Mouse (Mus musculus) layer of hippocampus, postnatal 36 days (tissue): Measurements from ENCODE around the gene Gm21992. TPM values are rescaled to one million over a fixed set of nuclear protein-coding genes. Genes with fewer than 3 reads are reported as not detected.

Experiments
- DNase-seq, 2 experiments: peaks; one replicate each; pipeline ENCODE4 v3.0.0; 2022
- total RNA-seq, 2 experiments: library from RNA; stranded (reverse); gene quantifications; 2 replicates each; pipeline ENCODE4 v1.2.3; 2021

The Gm21992 gene
- total RNA-seq, 2 experiments from 2014 or later = 17.3 to 19.8 TPM

DNA sequence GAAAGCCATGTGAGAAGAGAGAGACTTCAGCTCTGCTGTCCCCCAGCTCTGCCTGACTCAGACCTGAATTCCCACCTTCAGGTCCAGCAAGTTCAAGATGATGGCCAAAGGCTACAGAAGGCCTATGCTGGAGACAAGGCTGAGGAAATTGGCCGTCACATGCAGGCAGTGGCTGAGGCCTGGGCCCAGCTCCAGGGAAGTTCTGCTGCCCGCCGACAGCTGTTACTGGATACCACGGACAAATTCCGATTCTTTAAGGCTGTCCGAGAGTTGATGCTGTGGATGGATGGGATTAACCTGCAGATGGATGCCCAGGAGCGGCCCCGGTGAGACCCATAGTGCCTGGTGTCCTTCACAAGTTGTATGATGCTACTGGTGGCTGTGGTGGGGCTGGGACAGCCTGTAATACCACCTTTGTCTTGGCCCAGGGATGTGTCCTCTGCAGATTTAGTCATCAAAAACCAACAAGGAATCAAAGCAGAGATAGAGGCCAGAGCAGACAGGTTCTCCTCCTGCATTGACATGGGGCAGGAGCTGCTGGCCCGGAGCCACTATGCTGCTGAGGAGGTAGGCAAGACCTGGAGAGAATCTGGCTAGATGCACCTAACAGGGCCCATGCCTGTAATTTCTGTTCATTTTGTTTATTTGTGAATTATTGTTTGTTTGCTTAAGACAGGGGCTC, 63.6 kb downstream of the Gm21992 start:
- DNase-seq = no peak

DNA sequence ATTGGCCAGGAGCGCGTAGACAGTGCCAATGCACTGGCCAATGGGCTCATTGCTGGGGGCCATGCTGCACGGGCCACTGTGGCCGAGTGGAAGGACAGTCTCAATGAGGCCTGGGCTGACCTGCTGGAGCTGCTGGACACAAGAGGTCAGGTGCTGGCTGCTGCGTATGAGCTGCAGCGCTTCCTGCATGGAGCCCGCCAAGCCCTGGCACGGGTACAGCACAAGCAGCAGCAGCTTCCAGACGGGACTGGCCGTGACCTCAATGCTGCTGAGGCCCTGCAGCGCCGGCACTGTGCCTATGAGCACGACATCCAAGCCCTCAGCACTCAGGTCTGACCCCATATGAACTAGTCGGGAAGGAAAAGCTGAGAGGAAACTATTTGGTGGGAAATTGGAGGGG, 64.8 kb downstream of the Gm21992 start:
- no peak for DNase-seq

DNA sequence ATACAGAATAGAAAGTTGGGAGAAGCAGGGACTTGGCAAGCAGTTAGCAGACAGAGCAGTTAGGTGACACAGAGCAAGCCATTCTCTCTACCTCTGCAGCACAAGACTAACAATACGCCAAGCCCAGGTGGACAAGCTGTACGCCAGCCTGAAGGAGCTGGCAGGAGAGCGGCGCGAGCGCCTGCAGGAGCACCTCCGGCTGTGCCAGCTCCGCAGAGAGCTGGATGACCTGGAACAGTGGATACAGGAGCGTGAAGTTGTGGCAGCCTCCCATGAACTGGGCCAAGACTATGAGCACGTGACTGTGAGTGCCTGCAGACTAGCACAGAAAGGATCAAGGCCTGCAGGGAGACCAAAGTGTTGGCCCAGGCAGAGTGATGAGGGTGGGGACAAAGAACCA, 65.7 kb downstream of the Gm21992 start:
- DNase-seq = no peak

DNA sequence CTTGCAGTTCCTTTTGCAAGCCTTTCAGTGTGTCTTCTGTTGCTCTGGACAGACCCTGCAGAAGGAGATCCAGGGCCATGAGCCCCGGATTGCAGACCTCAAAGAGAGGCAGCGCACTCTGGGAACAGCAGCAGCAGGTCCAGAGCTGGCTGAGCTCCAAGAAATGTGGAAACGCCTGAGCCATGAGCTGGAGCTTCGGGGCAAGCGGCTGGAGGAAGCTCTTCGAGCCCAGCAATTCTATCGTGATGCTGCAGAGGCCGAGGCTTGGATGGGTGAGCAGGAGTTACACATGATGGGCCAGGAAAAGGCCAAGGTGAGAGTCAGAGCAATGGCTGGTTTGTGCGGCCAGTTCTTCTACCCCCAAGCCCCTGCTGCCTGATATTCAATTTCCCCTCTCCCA, 66.4 kb downstream of the Gm21992 start:
- no peak for DNase-seq

DNA sequence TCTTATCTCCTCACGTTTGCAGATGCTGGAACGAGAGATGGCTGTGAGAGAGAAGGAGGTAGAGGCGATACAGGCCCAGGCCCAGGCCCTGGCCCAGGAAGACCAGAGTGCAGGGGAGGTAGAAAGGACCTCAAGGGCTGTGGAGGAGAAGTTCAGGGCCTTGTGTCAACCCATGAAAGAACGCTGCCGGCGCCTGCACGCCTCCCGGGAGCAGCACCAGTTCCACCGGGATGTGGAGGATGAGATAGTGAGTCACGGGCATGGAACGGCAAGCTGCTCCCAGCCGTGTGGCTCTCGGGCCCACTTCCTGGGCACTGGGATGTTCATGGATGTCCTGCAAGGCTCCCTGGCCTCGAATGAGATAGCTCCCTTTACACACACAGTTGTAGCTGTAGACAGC, 67.4 kb downstream of the Gm21992 start:
- no peak for DNase-seq

DNA sequence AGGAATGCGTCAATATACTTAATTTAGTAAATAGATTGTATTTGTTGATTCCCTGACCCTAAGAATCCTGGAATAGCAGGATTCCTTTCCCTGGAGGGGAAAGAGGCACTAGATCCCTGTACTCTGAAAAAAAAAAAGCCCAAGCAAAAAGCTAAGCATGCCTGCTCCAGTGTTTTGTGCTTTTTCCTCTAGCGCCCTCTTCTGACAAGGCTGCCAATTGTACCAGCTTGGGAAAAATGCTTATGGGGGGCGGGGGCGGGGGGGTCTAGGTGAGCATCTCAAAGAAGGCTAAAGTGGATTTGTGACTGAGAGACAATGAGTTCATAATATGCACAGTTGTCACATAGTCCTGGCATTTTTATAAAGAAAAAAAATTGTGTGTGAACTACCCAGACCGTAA, 67.9 kb downstream of the Gm21992 start:
- no peak for DNase-seq

DNA sequence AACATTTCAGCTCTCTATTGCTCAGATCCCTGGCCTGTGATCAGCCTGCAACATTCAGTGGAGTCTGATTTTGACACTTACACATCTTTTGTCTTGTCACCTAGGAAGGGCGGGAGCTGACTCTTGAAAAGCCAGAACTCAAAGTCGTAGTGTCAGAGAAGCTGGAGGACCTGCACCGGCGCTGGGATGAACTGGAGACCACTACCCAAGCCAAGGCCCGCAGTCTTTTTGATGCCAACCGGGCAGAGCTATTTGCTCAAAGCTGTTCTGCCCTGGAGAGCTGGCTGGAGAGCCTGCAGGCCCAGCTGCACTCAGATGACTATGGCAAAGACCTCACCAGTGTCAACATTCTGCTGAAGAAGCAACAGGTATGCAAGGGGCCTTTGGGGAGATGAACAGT, 69.2 kb downstream of the Gm21992 start:
- no peak for DNase-seq

DNA sequence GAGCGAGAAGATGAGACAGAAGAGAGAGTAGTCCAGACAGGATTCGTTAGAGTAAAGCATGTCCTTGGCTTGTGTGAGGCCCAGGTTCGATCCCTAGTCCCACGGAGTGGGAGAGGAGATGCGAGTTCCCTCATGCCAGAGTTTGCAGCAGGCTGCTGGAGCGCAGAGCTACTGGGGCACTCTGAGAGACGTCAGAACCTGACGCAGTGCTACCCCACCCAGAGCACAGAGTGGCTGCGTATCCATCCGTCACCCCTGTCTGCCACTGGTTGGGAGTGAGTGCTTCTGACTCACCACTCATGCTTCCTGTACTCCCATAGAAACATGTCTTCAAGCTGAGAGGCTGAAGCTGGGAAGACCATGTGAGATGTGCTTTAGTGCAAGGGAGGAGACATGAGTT, 69.9 kb downstream of the Gm21992 start:
- DNase-seq = no peak

DNA sequence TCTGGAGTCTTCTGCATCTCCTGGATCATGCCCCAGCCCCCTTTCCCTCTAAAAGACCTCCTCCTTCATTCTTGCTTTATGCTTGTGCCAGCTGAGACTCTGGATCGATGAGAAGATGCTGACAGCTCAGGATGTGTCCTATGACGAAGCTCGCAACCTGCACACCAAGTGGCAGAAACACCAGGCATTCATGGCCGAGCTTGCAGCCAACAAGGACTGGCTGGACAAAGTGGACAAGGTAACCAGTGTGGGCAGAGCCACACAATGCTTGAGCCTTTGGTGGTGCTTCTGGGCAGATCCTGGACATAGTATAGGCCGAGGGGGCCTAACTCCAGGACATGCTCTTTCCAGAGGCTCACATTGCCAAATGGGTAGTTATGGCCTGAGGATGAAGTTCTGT, 71.7 kb downstream of the Gm21992 start:
- DNase-seq = no peak

DNA sequence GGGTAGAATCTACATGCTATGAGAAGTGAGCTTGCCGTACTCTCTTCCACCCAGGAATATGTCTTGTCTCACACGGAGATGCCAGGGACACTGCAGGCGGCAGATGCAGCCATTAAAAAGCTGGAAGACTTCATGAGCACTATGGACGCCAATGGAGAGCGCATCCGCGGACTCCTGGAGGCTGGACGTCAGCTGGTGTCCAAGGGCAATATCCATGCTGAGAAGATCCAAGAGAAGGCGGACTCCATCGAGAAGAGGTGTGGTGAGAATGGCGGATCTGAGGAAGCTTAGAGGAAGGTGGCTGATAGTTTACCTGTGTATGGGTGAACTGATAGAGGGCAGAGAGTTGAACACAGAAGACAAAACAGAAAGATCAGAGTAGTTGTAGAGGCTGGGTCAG, 72.4 kb downstream of the Gm21992 start:
- no peak for DNase-seq

DNA sequence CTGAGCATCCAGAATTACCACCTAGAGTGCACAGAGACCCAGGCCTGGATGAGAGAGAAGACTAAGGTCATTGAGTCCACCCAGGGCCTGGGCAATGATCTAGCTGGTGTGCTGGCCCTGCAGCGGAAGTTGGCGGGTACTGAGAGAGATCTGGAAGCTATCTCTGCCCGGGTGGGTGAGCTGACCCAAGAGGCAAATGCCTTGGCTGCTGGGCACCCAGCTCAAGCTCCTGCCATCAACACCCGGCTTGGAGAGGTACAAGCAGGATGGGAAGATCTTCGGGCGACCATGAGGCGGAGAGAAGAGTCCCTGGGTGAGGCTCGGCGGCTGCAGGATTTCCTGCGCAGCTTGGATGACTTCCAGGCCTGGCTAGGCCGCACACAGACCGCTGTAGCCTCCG, 73.5 kb downstream of the Gm21992 start:
- DNase-seq = no peak

DNA sequence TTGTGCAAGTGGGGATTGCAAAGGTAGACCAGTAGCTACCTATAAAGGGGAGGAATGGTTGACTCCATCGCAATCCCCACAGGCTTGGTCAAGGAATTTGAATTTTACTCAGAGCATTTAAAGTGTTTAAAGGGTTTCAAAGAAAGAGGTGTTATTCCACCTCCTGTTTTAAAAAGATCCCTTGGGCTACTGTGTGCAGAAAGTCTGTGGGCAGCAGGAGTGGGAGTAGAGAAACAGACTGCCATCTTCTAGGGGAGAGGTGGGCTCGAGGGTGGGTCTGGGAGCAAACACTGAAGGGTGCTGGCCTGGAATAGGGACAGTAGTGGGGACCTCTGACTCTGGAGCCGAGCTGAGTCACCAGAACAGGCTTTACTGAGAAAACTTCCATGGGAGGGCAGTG, 78.4 kb downstream of the Gm21992 start:
- no peak for DNase-seq

DNA sequence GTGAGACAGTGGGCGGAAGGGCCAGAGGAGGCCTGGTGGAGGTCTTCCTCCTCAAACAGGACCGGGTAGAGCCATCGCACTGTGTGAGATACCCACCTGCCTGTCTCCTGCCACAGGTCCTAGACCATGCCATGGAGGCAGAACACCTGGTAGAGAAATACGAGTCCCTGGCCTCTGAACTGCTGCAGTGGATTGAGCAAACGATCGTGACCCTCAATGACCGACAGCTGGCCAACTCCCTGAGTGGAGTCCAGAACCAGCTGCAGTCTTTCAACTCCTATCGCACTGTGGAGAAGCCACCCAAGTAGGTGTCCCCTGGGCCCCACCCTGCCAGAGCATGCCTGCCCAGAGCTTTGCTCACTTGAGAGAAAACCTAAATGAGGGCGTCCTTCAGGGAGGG, 82.2 kb downstream of the Gm21992 start:
- DNase-seq = no peak

DNA sequence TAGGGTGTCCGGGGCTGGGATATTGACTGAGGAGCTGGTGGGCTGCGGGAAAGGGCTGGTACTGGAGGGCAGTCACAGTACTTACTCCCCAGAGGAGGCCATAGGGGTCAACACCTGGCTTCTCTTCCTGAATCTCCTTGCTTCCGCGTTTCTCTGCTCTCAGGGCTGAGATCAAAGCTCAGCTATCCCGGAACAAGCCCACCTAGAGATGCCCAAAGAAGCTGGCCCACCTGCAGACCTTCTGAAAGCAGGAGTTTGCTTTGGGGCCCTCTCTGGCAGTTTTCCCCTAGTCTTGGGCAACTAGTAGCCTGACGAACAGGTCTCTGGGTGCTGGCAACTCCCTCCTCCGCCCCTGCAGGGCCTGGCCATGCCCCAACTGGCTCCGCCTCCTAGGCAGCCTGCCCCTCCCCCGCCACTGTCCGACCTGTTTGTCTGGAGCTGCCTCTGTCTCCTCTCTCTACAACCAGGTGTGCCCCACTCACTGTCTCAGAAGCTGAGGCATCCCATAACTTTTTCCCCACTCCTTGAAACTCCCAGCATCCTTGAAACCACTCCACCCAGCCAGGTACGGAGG, 90.7 kb downstream of the Gm21992 start:
- no peak for DNase-seq

DNA sequence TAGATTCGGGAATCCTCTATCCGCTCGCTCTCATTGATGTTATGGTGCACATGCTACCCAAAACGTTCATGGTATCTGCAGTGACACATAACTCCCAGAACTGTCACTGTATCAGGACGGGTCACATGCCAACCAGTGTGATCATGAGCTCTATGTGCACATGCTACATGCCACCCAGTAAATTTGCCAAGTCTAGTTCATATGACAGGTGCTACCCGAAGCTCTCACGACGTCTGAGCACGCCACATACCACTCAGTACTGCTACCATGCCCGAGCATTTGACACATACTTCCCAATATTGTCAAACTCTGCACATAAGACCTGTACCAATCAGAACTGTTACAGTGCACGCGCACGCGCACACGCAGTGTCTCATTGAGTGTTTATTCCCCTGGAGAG, 91.3 kb downstream of the Gm21992 start:
- DNase-seq = no peak

DNA sequence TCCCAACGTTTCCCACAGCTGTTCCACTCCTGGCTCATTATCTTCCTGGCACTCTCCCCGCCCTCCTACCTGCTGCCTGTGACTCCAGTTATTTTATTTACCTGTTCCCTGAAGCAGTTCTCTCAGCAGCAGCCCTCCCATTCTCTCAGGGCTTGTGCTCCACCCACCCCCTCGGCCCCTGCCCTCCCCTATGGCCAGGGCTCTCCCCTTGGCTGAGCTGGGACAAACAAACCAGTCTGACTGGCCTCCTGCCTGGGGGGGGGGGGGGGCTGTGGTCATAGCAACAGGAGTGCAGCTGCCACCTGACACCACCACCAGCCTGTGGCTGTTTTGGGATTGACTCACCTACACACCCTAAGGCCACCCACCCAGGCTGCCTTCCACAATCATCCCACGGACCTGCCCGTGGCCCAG, 92.1 kb downstream of the Gm21992 start:
- no peak for DNase-seq

DNA sequence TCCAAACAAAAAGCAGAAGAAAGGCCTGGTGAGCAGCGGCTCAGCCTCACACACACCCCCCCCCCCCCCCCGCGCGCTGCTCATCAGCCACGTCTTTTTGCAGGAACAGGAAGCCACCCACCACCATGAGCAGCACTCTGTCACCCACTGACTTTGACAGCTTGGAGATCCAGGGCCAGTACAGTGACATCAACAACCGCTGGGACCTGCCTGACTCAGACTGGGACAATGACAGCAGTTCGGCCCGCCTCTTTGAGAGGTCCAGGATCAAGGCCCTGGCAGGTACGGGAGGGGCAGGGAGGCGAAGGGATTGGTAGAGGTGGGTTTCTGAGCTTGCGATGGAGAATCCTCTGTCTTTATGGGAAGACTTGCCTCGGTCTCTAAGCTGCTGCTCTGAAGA, 92.7 kb downstream of the Gm21992 start:
- no peak for DNase-seq

DNA sequence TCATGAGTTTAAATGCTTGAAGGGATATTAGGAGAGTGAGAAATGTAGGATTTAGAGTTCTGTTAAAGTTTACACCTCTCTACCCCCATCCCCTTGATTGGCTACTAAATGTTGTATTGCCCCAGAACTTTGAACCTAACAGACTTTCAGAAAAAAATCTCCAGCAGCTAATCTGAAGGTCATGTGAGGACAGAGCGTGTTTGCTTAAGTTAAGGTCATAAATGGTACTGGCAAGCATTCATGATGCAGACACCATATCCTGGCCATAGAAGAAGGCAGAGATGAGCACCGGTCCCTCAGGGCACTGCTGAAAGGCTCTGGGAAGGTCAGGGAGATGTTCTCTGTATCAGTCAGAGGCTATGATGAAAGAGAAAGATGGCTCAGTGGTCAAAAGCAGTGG, 94.1 kb downstream of the Gm21992 start:
- DNase-seq = no peak

DNA sequence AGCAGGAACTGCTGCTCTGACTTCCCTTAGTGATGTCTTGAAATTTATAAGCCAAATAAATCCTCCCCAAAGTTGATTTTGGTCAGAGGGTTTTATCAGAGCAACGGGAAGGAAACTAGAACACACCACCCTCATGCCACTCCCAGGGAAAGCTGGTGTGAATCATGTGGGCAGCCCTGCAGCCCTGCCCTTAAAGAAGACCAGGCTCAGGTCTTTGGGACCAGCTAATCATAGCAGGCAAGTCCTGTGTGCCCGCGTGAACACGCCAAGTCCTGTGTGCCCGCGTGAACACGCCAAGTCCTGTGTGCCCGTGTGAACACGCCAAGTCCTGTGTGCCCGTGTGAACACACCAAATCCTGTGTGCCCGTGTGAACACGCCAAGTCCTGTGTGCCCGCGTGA, 94.7 kb downstream of the Gm21992 start:
- DNase-seq = no peak

DNA sequence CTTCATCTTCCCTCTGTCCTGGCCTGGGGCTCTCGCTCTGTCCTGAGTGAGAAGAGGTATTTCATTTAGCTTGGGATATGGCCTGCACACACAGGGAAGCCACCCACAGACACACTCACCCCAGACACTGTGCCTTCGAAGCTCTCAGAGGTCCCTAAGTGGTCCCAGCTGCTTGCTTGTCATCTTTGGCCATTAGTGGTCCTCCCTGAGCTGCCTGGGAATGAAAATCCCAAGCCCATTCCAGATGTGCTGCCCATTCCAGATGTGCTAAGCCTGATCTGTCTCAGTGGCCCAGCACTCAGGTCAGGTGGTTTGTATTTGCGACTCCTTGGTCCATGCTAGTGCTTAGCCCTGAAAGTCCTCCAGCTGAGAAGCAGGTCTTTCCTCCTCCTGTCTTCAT, 97.5 kb downstream of the Gm21992 start:
- no peak for DNase-seq

DNA sequence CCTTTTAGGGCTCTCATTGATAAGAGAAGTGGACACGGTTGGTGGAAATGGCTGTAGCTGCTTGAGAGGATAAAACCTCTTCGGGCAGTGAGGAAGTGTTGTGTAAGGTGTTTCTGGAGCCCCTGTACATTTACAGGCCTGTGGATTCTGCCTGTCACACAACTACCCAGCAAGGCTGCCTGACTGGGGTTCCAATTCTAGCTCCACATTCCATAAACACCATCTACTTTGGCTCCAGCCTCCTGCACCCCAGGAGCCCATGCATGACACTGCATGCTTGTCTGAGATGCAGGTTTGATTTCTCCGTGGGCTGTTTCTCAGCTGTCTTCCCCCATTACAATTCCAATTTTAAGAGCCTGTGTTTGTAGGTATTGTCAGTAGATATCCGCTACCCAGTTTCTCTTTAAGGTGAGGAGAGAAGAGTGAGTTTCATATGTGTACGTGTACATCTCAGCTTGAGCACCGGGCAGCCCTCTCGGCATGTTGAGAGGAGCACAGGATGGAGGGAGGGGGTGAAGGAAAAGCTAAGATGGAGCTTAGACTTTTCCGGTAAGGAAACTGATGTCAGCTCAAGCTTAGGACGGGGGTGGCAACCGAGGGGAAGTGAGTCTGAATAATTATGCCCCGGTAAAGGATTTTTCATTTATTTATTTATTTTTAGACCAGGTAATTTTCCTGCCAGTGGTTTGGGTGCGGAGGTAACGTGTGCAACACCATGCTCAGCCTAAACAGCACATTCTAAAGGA, 98.5 kb downstream of the Gm21992 start:
- no peak for DNase-seq

DNA sequence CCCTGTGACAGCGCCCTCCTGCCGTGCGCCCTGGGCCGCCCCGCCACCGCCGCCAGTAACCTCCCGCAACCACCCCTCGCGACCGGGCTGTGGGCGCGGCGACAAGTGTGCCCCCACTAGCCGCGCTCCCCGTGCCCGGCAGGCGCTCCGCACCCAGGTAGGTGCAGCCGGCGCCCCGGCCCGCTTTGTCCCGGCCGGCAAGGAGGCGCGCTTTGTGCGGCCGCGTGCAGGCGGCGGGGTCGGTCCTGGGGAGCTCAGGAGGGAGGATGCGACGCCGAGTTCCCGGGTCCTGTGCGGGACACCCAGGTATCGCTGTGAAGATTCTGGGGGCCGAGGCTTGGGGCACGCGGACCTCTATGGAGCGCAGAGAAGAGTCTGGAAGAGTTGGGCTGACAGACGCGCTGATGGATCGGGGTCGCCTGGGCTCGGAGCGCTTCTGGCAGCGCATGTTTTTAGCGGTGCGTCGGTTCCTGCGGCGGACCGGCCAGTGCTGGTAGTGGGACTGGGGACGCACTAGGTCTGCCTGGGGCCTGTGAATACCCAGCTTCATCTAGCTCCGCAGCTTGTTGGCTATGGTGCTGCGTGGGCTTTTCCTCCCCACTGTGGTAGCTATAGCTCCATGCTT, 99.1 kb downstream of the Gm21992 start:
- no peak for DNase-seq

DNA sequence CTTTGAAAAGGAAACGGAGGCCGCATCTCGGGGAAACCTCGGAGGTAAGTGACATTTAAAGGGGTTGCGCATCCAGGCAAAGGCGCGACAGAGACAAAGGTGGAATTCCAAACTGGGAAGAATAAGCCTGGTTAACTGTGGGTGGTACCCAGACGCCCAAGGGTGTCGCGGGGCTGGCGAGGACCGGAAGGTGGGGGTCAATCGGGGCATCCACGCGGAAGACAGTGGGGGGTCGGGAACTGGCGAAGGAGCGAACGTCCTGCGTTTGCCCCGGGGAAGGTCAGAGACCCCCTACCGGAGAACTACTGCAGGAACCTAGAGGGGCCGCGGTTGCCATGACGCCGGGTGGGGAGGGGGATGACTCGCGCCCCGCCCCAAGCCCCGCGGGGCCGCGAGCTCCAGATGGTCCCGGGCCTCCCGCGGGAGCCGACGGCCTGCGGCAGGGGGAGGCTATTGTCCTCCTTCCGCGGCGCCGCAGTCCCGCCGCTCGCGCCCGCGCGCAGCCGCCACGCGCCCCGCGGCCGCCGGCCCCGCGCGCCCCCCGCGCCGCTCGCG, 99.7 kb downstream of the Gm21992 start:
- DNase-seq = no peak
